Mouse (Mus musculus) neural tube, embryonic 12.5 days (tissue): ENCODE measurements at regions not wholly inside any gene's neighbourhood (a gene's known extent, or its start where the extent isn't known, plus 50 kb on each side); places are given as distances from the start of the nearest gene placed in this dataset.
A peak's percentile ranks its signal among the peaks of the same experiment; 100 is the strongest.

Experiments used
- ATAC-seq: fragments of 200-750 bp; cut with Nextera tagmentation; 2 replicates; pipeline ENCODE4 v1.8.0; 2017; ENCODE audit warnings: low read depth, mild to moderate bottlenecking, moderate TSS enrichment, moderate library complexity; ENCODE audit not compliant: low FRiP score
- H3K27ac ChIP-seq: fragments of 300-500 bp; sonication (generic); 2 replicates; pipeline ENCODE4 v1.5.1; 2016
- H3K27me3 ChIP-seq: fragments of 300-500 bp; sonication (generic); replicated peaks from 2 replicates; pipeline ENCODE4 v1.6.1; 2016; ENCODE audit warnings: mild to moderate bottlenecking
- H3K36me3 ChIP-seq: fragments of 300-500 bp; sonication (generic); 2 replicates; pipeline ENCODE4 v1.6.1; 2016; ENCODE audit warnings: mild to moderate bottlenecking
- H3K4me1 ChIP-seq: fragments of 300-500 bp; sonication (generic); 2 replicates; pipeline ENCODE4 v1.6.1; 2016
- H3K4me2 ChIP-seq: fragments of 300-500 bp; sonication (generic); replicated peaks from 2 replicates; pipeline ENCODE4 v1.6.1; 2016; ENCODE audit warnings: mild to moderate bottlenecking
- H3K4me3 ChIP-seq: fragments of 300-500 bp; sonication (generic); 2 replicates; pipeline ENCODE4 v1.5.1; 2016
- H3K9ac ChIP-seq: fragments of 300-500 bp; sonication (generic); 2 replicates; pipeline ENCODE4 v1.6.1; 2016; ENCODE audit warnings: mild to moderate bottlenecking
- H3K9me3 ChIP-seq: fragments of 300-500 bp; sonication (generic); 2 replicates; pipeline ENCODE4 v1.6.1; 2016; ENCODE audit warnings: mild to moderate bottlenecking
- WGBS: fragments of 180-500 bp; shearing (Covaris S2); methylation state at CpG from one replicate; pipeline ENCODE4 v1.1.7; 2016; 5-methylcytosine and 5-hydroxymethylcytosine counted together

DNA sequence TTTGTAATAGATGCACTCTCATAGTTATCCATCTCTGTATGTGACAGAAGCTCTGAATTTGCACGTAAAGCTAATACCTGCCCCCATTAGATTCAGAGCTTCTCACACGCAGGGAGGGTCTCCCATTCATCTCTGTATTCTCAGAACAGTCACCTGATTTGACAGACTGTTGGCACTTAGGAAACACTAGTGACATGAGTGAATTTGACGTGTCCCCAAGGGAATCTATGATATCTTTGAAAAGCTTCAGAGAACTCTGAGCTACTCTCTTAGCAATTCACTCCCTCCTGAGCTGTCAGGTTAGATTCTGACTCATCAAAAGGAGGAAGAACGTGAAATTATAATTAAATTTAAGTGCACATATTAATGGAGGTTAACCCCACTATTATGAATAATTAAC is 423.1 kb downstream of the Ipo11 start:
- Histone ChIP-seq H3K9ac (no peak overlapping the region), H3K9me3 (no peaks in the 10 kb centered on the region), H3K4me2 (no peak overlapping the region), H3K4me3 (no peak overlapping the region), H3K36me3 (no peaks in the 10 kb centered on the region), H3K4me1 (no peaks in the 10 kb centered on the region), H3K27ac (no peak overlapping the region), H3K27me3 (no peaks in the 10 kb centered on the region)
- ATAC-seq = no peak
- 79% methylated on average over 4 of the region's 4 CpGs for WGBS

DNA sequence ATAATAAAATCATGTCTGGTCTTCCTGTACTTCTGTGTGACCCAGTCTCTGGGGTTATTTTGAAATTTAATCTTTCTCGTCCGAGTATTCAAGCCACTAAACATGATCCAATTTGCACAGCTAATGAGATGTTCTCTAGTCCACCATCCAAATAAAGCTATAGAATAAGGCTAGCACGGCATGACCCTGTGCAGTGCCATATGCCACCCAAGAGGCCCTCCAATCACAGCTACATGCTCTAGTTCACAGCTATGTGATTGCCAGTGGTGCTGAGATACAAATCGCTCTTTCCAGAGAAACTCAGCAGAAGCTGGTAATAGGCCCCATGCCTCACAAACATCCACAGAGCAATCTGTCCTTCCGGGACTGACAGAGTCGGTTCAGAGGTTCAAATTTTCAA is 426.3 kb downstream of the Ipo11 start:
- 87% methylated on average over 6 of the region's 6 CpGs for WGBS
- no peak overlapping the region for H3K27ac ChIP-seq
- no peak overlapping the region for H3K9ac ChIP-seq
- no peaks in the 10 kb centered on the region for H3K36me3 ChIP-seq
- no peak overlapping the region for H3K4me3 ChIP-seq
- ATAC-seq = no peak
- no peaks in the 10 kb centered on the region for H3K4me1 ChIP-seq
- no peaks in the 10 kb centered on the region for H3K27me3 ChIP-seq
- H3K4me2 ChIP-seq = no peak overlapping the region
- H3K9me3 ChIP-seq = no peaks in the 10 kb centered on the region

DNA sequence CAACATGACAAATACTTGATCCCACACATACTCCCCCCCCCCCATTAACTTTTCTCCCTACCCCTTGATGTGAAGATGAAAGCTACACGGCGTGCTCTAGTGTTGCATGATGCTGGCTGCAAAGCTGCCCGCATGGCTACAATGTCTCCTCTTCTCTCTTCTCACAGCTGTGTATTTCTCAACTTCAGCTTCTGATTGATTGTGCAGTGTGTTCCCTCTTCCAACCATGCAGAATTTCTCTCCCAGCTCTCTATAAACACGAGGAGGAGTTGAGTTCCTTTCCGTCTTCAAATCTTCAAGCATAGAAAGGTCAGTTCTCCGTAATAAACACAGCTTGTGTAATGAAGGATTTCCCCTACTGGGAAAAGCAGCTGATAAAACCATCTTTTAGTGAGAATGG is 435.5 kb downstream of the Ipo11 start:
- ATAC-seq = no peak
- 83% methylated on average over 6 of the region's 6 CpGs for WGBS
- Histone ChIP-seq H3K9me3 (no peaks in the 10 kb centered on the region), H3K27ac (no peak overlapping the region), H3K36me3 (no peaks in the 10 kb centered on the region), H3K4me1 (no peaks in the 10 kb centered on the region), H3K9ac (no peak overlapping the region), H3K27me3 (no peaks in the 10 kb centered on the region), H3K4me3 (no peak overlapping the region), H3K4me2 (no peak overlapping the region)

DNA sequence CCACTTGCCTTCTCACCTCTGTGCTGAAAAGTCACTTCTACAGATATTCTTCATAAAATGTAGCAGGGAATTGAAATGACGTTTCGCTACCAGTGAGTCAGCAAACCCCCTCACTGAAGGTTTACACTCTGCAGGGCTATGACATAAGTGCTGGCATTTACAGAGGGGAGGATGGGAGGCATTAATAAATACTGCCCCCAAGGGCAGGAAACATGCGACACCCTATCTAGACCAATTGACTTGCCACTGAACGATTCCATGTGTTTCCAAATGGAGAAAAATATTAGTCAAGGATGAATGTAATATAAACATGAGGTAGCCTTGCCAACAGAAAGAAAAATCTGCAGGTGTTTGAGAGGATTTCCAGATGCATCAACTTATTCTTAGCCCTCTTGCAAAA is 465.5 kb downstream of the Ipo11 start:
- H3K36me3 ChIP-seq = no peaks in the 10 kb centered on the region
- H3K9me3 ChIP-seq = no peaks in the 10 kb centered on the region
- no peak overlapping the region for H3K4me2 ChIP-seq
- H3K4me1 ChIP-seq = no peaks in the 10 kb centered on the region
- H3K27me3 ChIP-seq = no peaks in the 10 kb centered on the region
- no peak overlapping the region for H3K9ac ChIP-seq
- WGBS = 82% methylated on average over 4 of the region's 4 CpGs
- H3K4me3 ChIP-seq = no peak overlapping the region
- H3K27ac ChIP-seq = no peak overlapping the region
- no peak for ATAC-seq

DNA sequence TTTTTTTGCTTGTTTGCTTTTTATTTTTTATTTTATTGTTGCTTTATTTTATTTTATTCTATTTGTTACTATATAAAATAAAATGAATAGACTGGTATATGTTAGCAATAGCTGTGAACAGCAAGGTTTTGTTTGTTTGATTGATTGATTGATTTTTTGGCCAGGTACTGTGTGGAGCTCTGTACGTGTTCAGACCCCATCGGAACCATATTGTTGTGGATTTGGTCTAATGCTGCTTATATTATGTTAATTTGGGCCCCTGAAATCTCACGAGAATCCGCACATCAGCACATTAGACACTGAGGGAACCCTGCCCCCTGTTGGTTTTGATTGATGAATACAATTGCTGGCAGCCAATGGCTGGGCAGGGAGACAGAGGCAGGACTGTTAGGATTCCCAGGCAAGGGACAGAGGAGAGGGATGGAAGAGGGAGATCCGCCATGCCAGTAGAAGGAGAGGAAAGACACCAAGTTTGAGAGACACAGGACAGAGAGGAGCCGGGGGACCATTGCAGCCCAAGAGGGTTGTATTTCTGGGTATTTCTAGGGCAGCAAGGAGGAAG is 482.3 kb downstream of the Ipo11 start:
- 79% methylated on average over 6 of the region's 6 CpGs for WGBS
- Histone ChIP-seq H3K4me2 (no peak overlapping the region), H3K9ac (no peak overlapping the region), H3K27me3 (no peaks in the 10 kb centered on the region), H3K27ac (no peak overlapping the region), H3K9me3 (no peaks in the 10 kb centered on the region), H3K4me1 (no peaks in the 10 kb centered on the region), H3K36me3 (no peaks in the 10 kb centered on the region), H3K4me3 (no peak overlapping the region)
- peak; percentile 33; the same call in 1 of the 2 replicates for ATAC-seq

DNA sequence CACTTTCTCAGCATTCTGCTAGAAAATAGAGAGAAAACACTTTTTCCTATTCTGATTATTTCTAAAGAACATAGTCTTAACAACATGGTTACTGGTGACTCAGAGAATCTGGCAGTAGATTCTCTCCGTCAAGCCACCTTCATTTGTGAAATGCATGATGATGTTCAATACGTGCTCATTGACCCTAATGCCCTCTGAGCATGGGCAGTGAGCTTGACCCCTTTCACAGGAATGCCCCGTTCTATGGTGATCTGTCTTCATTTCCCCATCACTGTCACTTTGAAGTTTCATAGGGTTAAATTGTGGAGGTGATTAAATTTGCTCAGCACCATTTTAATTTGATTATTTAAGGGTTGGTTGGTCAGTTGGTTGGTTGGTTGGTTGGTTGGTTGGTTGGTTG is 504.6 kb downstream of the Ipo11 start:
- ATAC-seq = no peak
- H3K27me3 ChIP-seq = no peaks in the 10 kb centered on the region
- WGBS = 36% methylated on average over 3 of the region's 3 CpGs

DNA sequence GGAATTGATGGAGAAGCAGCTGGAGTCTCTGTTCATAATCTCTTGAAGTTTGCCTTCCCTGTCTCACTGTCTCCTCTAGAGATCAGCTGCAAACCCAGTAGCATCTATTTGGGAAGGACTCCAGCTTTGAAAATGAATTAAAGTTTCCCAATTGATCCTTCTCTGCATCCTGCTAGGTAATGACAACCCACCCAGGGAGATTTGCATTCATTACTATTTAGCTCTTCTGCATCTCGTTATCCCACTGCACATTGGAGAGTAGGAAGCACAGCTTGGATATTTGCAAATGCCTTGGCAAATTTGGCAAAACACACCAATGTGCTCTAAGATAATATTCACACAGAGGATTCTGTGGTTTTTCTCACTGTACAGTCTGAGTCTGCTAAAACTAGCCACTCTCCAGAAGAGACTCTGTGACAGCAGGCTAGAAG is 530.1 kb downstream of the Ipo11 start:
- Histone ChIP-seq H3K27ac (no peak overlapping the region), H3K4me2 (no peak overlapping the region), H3K9ac (no peak overlapping the region), H3K4me3 (no peak overlapping the region), H3K36me3 (no peaks in the 10 kb centered on the region), H3K4me1 (no peaks in the 10 kb centered on the region), H3K27me3 (no peaks in the 10 kb centered on the region), H3K9me3 (no peaks in the 10 kb centered on the region)
- ATAC-seq = no peak
- WGBS = 64% methylated on average over 1 of the region's 1 CpGs

More for the DNA sequence above, 504.6 kb downstream of the Ipo11 start:
- no peak overlapping the region for H3K27ac ChIP-seq
- no peaks in the 10 kb centered on the region for H3K9me3 ChIP-seq
- H3K4me1 ChIP-seq = no peaks in the 10 kb centered on the region
- H3K4me2 ChIP-seq = no peak overlapping the region
- no peak overlapping the region for H3K4me3 ChIP-seq
- H3K36me3 ChIP-seq = no peaks in the 10 kb centered on the region
- no peak overlapping the region for H3K9ac ChIP-seq

DNA sequence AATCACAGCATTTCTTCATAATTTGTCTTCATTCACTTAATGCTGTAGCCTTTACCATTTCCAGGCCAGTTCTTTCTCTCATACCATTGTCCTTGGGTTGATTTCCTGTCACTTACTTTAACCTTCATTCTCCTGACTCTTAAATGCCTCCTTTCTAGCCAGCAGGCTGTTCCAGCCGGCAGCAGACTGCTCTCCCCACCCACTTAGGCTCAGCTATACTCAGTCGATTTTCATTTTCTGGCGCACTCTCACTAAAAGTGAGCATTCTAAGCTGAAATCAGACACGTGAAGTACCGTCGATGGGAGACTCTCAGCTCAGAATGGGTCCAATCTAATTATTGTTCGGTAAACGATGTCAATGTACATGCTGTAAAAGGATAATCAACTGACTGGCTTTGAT is 544.1 kb downstream of the Ipo11 start:
- Histone ChIP-seq H3K9me3 (no peaks in the 10 kb centered on the region), H3K27me3 (no peaks in the 10 kb centered on the region), H3K36me3 (no peaks in the 10 kb centered on the region), H3K9ac (no peak overlapping the region), H3K4me2 (no peak overlapping the region), H3K4me3 (no peak overlapping the region), H3K4me1 (no peaks in the 10 kb centered on the region), H3K27ac (no peak overlapping the region)
- WGBS = 83% methylated on average over 8 of the region's 8 CpGs
- no peak for ATAC-seq

DNA sequence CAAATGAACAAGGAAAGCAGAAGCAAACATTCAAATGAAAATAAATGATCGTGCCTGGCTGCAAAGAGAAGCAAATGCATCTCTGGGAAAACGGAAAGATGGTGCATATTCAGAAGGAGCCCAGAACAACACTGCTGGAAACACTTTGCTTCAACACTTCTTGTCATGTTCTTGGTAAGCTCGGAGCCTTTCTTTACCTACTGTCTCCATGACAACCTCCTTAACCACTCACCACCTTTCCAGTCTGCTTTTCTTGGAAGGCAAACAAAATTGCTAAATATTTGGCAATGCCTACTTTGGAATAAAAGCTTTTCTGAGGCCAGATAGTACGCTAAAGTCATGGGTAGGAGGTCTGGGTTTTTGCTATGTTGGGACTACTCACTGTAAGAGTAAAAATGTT is 548.1 kb downstream of the Ipo11 start:
- Histone ChIP-seq H3K9ac (no peak overlapping the region), H3K4me1 (no peaks in the 10 kb centered on the region), H3K4me3 (no peak overlapping the region), H3K27me3 (no peaks in the 10 kb centered on the region), H3K27ac (no peak overlapping the region), H3K4me2 (no peak overlapping the region), H3K36me3 (no peaks in the 10 kb centered on the region), H3K9me3 (no peaks in the 10 kb centered on the region)
- no peak for ATAC-seq
- WGBS = 84% methylated on average over 4 of the region's 4 CpGs

DNA sequence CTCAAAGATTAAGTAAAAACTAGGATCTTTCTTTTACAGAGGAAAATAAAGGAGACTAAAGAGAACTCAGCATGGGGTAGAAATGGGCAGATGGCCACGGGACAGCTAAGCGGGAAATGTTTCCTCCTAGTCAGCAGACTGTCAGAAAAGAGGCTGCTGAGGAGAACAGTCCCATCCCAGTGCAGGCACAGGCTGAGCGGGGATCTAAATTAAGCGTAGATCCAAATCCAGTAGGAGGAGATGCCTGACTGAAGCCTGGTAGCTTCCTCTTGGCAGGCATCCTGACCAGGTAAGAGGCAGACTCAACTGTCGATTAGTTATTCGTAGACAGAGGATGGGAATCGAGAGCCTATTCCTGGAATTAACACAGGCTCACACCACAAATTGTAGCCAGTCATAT is 569.2 kb downstream of the Ipo11 start:
- ATAC-seq = no peak
- WGBS = 83% methylated on average over 7 of the region's 7 CpGs
- no peaks in the 10 kb centered on the region for H3K36me3 ChIP-seq

DNA sequence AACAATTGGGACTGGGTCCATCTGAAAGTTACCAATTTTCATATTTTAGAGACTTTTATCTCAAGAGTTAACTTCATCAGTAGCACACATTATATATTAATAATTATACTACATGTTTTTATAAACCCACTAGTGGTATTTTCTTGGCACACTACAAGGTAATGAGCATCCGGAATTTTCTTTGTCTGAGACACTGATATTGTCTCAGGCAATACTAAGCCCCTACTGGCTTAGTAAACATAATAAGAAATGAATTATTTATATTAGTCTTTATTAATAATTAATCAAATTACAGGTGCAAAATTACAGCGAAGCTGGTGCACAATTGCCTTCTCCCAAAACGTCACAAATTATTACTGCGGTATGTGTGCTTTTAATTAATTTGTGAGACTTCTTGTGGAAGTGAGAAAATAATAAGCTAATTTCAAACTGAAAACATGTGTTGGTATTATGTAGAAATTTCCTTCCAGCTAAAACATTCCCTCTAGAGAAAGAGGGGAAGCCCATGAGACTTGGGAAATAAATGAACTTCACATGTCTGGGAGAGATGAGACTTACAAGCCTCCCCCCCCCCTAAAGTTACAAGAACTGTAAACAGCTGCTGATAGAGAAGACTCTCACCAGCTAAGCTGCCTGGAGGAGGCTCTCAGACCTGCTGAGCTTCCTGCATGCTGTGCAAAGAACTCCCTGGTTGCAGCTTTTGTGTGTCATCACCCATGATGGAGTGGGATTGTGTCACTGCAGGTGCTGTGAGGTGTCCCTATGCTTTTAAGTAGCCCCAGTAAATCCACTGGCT is 583.9 kb downstream of the Ipo11 start:
- no peaks in the 10 kb centered on the region for H3K36me3 ChIP-seq
- no peak overlapping the region for H3K4me3 ChIP-seq
- no peak overlapping the region for H3K4me2 ChIP-seq
- no peaks in the 10 kb centered on the region for H3K27me3 ChIP-seq
- H3K27ac ChIP-seq = no peak overlapping the region
- ATAC-seq = no peak; the same call in 1 of the 2 replicates
- H3K4me1 ChIP-seq = no peaks in the 10 kb centered on the region
- H3K9me3 ChIP-seq = no peaks in the 10 kb centered on the region
- WGBS = 74% methylated on average over 4 of the region's 4 CpGs
- no peak overlapping the region for H3K9ac ChIP-seq

More for the DNA sequence above, 569.2 kb downstream of the Ipo11 start:
- no peak overlapping the region for H3K4me2 ChIP-seq
- H3K27ac ChIP-seq = no peak overlapping the region
- no peaks in the 10 kb centered on the region for H3K27me3 ChIP-seq
- no peaks in the 10 kb centered on the region for H3K9me3 ChIP-seq
- no peak overlapping the region for H3K4me3 ChIP-seq
- H3K4me1 ChIP-seq = no peaks in the 10 kb centered on the region
- H3K9ac ChIP-seq = no peak overlapping the region

DNA sequence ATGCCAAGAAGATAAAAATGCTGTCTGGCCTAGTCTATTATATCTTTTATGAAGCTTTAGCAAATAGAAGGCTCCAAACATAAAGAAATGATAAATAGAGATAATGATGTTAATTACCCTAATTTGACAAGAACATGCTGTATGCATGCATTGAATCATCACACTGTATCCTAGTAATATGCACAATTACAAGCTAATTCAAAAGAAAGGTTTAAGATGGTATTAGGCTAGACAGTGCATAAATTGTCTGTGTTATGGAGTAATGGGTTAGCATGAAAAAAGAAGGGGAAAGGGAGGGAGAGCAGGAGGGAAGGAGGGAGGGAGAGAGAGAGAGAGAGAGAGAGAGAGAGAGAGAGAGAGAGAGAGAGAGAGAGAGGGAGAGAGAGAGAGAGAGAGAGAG is 604.7 kb downstream of the Ipo11 start:
- Histone ChIP-seq H3K9me3 (no peaks in the 10 kb centered on the region), H3K4me3 (no peak overlapping the region), H3K36me3 (no peaks in the 10 kb centered on the region), H3K27ac (no peak overlapping the region), H3K4me1 (no peaks in the 10 kb centered on the region), H3K27me3 (no peaks in the 10 kb centered on the region), H3K4me2 (no peak overlapping the region), H3K9ac (no peak overlapping the region)
- no peak for ATAC-seq

DNA sequence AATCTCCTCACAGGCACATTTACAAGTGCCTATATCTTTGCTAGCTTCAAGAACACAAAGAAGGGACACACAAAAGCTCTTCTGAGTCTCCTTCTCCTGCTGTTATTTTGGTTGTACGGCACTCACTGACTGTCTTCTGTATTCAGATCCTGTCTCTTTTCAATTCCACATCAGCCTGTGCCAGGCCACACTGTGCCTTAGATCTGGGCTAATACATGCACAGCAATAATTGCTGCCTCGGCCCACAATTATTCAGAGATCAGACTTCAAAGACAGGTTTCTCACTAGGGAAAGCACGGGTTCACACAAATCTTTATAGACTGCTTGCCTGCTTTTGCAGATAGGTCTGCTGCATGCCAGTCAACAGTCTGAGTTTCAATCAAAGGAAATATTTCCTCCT is 617.8 kb downstream of the Ipo11 start:
- Histone ChIP-seq H3K4me3 (no peak overlapping the region), H3K27ac (no peak overlapping the region), H3K27me3 (no peaks in the 10 kb centered on the region), H3K9ac (no peak overlapping the region), H3K36me3 (no peaks in the 10 kb centered on the region), H3K4me2 (no peak overlapping the region), H3K9me3 (no peaks in the 10 kb centered on the region), H3K4me1 (no peaks in the 10 kb centered on the region)
- 64% methylated on average over 3 of the region's 3 CpGs for WGBS
- ATAC-seq = no peak
